Mouse (Mus musculus) cortical plate, adult 2 months (tissue): ENCODE data around the gene C2. TPM values are rescaled to one million over a fixed set of nuclear protein-coding genes. Genes with fewer than 3 reads are reported as not detected.

Source experiments
- H3K27ac ChIP-seq: fragments of 200-500 bp; 2 replicates; pipeline ENCODE4 v1.5.1; 2012; ENCODE audit warnings: low read length, control low read depth, inconsistent platforms; ENCODE audit not compliant: insufficient read depth
- H3K4me1 ChIP-seq: fragments of 200-500 bp; 2 replicates; pipeline ENCODE4 v1.6.1; 2011; ENCODE audit warnings: low read length; ENCODE audit not compliant: control insufficient read depth, insufficient read depth
- H3K4me3 ChIP-seq: fragments of 200-500 bp; 2 replicates; pipeline ENCODE4 v1.5.1; 2011; ENCODE audit warnings: mild to moderate bottlenecking, low read length, control low read depth; ENCODE audit not compliant: insufficient read depth
- CTCF ChIP-seq: fragments of 200-500 bp; IDR thresholded peaks from 2 replicates; pipeline ENCODE4 v1.5.1; 2011; ENCODE audit warnings: mild to moderate bottlenecking, control low read depth, low read length; ENCODE audit not compliant: insufficient read depth; ENCODE audit errors: extremely low read depth
- POLR2A ChIP-seq: fragments of 200-500 bp; IDR thresholded peaks from 2 replicates; pipeline ENCODE4 v1.6.1; 2011; ENCODE audit warnings: mild to moderate bottlenecking, low read length, control low read depth; ENCODE audit not compliant: insufficient read depth; ENCODE audit errors: extremely low read depth
- polyA plus RNA-seq: library from polyadenylated mRNA; depleted of rRNA; stranded (reverse); fragments of >200 nt; gene quantifications from 2 replicates; pipeline ENCODE4 v1.2.3, GENCODE M21; 2012

C2 gene
- polyA plus RNA-seq, 1 experiment, result 3.2 TPM

- no peak for TF ChIP-seq POLR2A
- TF ChIP-seq CTCF, result no peak
- no peak overlapping the region for H3K4me3 ChIP-seq
- no peak overlapping the region for H3K27ac ChIP-seq
Measured at GRCm38 (mm10) chr17:34883332-34883731, 14.7 kb downstream of the C2 start.

GRCm38 (mm10) chr17:34881683-34882310 lies 16.3 kb downstream of the C2 start, which contains the start of gene Gm20547:
TSS of gene Gm20547 (minus strand) at chr17:34882042.
- H3K4me3 ChIP-seq, result no peak within 1 kb of the TSS
- TF ChIP-seq CTCF (no peak), POLR2A (no peak)
- H3K4me1 ChIP-seq, result no peaks in the 10 kb centered on the region
- no peak within 1 kb of the TSS for H3K27ac ChIP-seq

More at GRCm38 (mm10) chr17:34883332-34883731, 14.7 kb downstream of the C2 start:
- H3K4me1 ChIP-seq, result no peaks in the 10 kb centered on the region

DNA sequence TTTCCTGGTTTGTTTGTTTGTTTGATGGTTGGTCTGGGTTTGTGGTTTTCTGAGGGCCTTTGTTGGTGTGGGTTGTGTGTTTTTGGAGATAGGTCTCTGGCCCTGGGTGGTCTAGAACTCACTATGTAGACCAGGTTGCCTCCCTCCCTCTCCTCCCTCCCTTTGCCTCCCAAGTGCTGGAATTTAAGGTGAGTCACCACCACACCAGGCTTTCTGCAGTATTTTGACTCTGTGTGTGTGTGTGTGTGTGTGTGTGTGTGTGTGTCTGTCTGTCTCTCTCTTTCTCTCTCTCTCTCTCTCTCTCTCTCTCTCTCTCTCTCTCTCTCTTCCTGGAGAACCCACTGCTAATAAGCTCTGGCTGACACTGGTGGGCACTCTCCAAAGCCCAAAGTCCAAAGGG lies 16.9 kb downstream of the C2 start:
- Histone ChIP-seq H3K27ac (no peak overlapping the region), H3K4me1 (no peaks in the 10 kb centered on the region), H3K4me3 (no peak overlapping the region)
- no peak for TF ChIP-seq CTCF
- TF ChIP-seq POLR2A, result no peak

DNA sequence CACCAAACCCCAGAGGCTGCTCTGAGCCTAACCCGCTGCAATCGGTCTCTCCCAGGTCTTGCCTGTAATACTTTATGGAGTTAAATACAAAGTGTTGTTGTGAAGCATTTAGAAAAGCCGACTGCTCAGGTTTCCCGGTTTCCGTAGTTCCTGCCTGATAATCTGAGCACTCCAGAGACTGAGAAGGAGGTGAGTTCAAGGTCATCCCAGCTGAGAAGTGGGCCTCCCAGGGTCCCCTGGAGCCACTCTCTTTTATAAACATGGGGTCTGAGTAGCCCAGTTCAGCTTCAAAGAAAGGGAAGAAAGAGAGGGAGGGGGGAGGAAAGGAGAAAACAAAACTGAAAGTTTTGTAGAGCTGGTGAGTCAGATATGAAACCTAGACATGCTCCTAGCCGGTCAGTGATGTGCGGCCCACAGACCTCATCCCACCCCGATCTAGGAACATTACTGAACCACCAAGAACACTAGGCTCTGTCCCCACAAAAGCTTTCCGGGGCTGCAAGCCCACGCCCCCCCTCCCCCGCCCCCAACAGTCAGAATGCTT lies 18.7 kb downstream of the C2 start, which contains the start of gene Zbtb12:
Gene Zbtb12 (plus strand): TSS at position 148 of the 544 bp plus-strand sequence.
- H3K4me1 ChIP-seq, result no peaks in the 10 kb centered on the region
- H3K4me3 ChIP-seq, result no peak within 1 kb of the TSS
- TF ChIP-seq POLR2A (no peak), CTCF (no peak)
- H3K27ac ChIP-seq, result no peak within 1 kb of the TSS

DNA sequence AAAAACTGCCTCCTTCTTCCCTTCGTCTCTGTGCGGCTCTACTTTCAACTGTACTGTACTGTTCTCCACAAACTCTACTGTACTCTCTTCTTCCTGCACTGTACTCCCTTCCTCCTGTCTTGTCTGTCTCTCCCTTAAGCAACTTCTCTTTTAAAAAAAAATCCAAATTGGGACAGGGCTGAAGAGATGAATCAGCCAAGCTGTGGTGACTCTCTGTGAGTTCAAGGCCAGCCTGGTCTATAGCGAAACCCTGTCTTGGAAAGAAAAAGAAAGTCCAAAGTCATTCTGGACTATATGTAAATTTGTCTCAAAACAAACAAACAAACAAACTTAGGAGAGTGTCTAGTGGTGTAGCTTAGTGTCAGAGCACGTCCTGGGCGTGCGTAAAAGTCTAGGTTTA lies 23.7 kb downstream of the C2 start:
- H3K4me3 ChIP-seq, result no peak overlapping the region
- TF ChIP-seq POLR2A (no peak), CTCF (no peak)
- no peak overlapping the region for H3K27ac ChIP-seq
- H3K4me1 ChIP-seq, result no peaks in the 10 kb centered on the region

DNA sequence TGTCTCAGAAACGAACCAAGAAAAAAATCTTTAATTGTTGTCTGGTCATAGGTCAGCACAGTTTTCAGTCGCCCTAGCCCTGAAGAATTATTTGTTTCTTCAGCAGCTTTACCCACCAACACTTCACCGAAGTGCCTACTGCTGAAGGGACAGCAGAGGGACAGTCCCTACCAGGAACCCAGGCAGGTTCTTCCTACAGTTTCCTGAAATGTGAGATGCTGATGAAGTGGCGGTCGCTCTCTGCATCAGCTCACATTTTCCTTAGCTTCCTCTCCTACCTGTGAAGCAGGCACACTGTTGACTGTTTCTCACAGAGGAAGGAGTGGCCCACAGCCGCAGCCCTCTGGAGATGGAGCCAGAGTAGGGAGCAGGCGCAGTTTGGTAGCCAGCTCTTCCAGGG lies 32.1 kb downstream of the C2 start:
- no peak overlapping the region for H3K27ac ChIP-seq
- no peak for TF ChIP-seq CTCF
- TF ChIP-seq POLR2A, result no peak
- no peaks in the 10 kb centered on the region for H3K4me1 ChIP-seq
- H3K4me3 ChIP-seq, result no peak overlapping the region

- no peak for TF ChIP-seq POLR2A
- no peak for TF ChIP-seq CTCF
- H3K4me1 ChIP-seq, result no peaks in the 10 kb centered on the region
- no peak within 1 kb of the TSS for H3K4me3 ChIP-seq
- no peak within 1 kb of the TSS for H3K27ac ChIP-seq
Measured at GRCm38 (mm10) chr17:34862416-34863081, 35.5 kb downstream of the C2 start, which contains the start of gene Cfb. TSS of gene Cfb (minus strand) at chr17:34862518.

DNA sequence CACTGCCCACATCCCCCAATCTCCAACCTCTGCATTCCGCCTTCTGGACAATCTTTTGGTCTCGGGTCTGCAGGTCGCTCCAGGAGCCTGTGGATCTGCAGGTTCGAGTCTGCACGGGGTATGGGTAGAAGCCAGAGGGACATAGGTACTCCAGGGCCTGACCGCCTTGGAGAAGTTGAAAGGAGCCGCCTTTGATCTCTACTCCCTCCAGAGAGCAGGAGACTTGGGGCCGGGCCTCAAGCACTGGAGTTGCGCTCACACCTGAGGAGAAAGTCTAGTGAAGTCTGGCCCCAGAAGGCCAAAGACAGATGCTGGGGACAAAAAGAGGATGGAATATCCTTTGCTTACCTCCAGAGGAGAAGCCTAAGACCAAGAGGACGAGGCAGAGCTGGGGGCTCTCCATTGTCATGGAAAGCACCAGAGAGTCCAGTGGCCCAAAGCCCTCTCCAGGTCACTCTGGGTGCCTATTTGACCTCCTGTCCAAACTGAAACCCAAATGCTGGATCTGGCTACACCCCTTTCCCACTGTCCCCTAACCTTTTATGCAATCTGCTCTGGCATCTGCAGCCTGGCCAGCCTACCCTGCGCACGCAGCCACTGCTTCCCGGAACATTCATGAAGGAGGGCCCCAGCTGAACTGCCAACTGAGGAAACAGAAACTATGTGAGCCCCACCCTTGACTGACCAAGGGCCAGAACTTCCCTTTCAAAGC lies 36.2 kb downstream of the C2 start:
- Histone ChIP-seq H3K27ac (no peak overlapping the region), H3K4me3 (no peak overlapping the region), H3K4me1 (no peaks in the 10 kb centered on the region)
- TF ChIP-seq POLR2A, result no peak

- TF ChIP-seq POLR2A (no peak), CTCF (no peak)
- Histone ChIP-seq H3K27ac (no peak overlapping the region), H3K4me3 (no peak overlapping the region), H3K4me1 (no peaks in the 10 kb centered on the region)
Measured at GRCm38 (mm10) chr17:34860514-34860913, 37.6 kb downstream of the C2 start.
